In the genomic region with DNA sequence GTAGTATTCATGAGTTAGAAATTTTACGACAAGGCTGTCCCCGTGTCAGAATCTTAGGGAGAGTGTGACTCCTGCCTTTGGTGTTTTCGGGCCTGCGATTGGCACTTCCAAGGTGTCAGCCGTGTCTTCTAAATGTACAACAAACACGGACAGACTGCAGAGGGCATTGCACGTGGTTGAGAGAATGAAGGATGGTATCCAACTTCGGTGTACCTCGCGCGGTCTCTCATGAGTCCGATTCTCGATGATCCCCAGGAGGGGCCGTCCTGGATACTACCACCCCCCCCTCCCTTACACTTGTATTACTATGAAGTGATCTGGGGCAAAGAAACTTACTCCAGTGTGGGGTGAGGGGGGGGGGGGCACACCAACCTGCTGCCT, we compare ENCODE assay signal across 8 mouse cellular contexts. TPM values are rescaled to one million over a fixed set of nuclear protein-coding genes. Genes with fewer than 3 reads are reported as not detected.
A peak's percentile ranks its signal among the peaks of the same experiment; 100 is the strongest.
DNase-seq lines count a peak whose midpoint lies in the region; ATAC-seq lines count a peak whose summit lies in the region.

No protein-coding gene starts in this region.

- DNase-seq in adrenal gland, postnatal 14 days: peak; percentile 24
- DNase-seq in adrenal gland, adult 8-10 months: no peak
- DNase-seq in 3134 (ENCODE audit: extremely low read depth, insufficient read length, low spot score): peak; percentile 47
- peak; percentile 34 to 40 for DNase-seq in cerebellum, postnatal 14 days
- peak; percentile 27 for DNase-seq in hindbrain, embryonic 10.5 days (ENCODE audit: low spot score)
- no peak for DNase-seq in right cerebral cortex, postnatal 10 days (ENCODE audit: low spot score in 2 of 2)

- H3K27ac ChIP-seq in hindbrain, embryonic 10.5 days: peak overlapping the region; percentile 91
- peak overlapping the region; percentile 90 for H3K27ac ChIP-seq in liver, embryonic 12.5 days
- peak overlapping the region; percentile 77 for H3K27ac ChIP-seq in stomach, embryonic 15.5 days

- no peaks in the 10 kb centered on the region for H3K9me3 ChIP-seq in hindbrain, embryonic 10.5 days
- H3K9me3 ChIP-seq in liver, embryonic 12.5 days (replicated peaks): no peaks in the 10 kb centered on the region
- no peaks in the 10 kb centered on the region for H3K9me3 ChIP-seq in stomach, embryonic 15.5 days

- peaks cover 21% of the 10 kb centered on the region for H3K36me3 ChIP-seq in hindbrain, embryonic 10.5 days
- peaks cover 44% of the 10 kb centered on the region for H3K36me3 ChIP-seq in liver, embryonic 12.5 days
- H3K36me3 ChIP-seq in stomach, embryonic 15.5 days: no peaks in the 10 kb centered on the region; the same call in 1 of the 2 replicates

- H3K4me2 ChIP-seq in liver, embryonic 12.5 days: peak overlapping the region; percentile 95
- peak overlapping the region; percentile 92 for H3K4me2 ChIP-seq in stomach, embryonic 15.5 days

- H3K4me1 ChIP-seq in hindbrain, embryonic 10.5 days (replicated peaks): peaks cover 21% of the 10 kb centered on the region
- H3K4me1 ChIP-seq in liver, embryonic 12.5 days: peaks cover 56% of the 10 kb centered on the region
- 0 out of 2 replicates have a peak, but pooled peaks cover 2% of the 10 kb centered on the region for H3K4me1 ChIP-seq in stomach, embryonic 15.5 days

- peak overlapping the region; percentile 62 for H3K4me3 ChIP-seq in hindbrain, embryonic 10.5 days
- peak overlapping the region; percentile 86 for H3K4me3 ChIP-seq in liver, embryonic 12.5 days
- peak overlapping the region; percentile 76 for H3K4me3 ChIP-seq in stomach, embryonic 15.5 days (replicated peaks)

- H3K9ac ChIP-seq in liver, embryonic 12.5 days: peak overlapping the region; percentile 92
- H3K9ac ChIP-seq in stomach, embryonic 15.5 days: peak overlapping the region; percentile 88

- ATAC-seq in liver, embryonic 12.5 days: 0 out of 2 replicates have a peak, but pooled peaks have one; percentile 2
- ATAC-seq in stomach, embryonic 15.5 days (ENCODE audit: insufficient read depth, low FRiP score, low read depth): peak; percentile 11; the same call in 1 of the 2 replicates

- WGBS in hindbrain, embryonic 10.5 days: 11% methylated on average over 14 of the region's 14 CpGs
- 5% methylated on average over 14 of the region's 14 CpGs for WGBS in liver, embryonic 12.5 days (ENCODE audit: insufficient replicate concordance)
- under 1% methylated on average over 14 of the region's 14 CpGs for WGBS in stomach, embryonic 15.5 days

- H3K27me3 ChIP-seq in hindbrain, embryonic 10.5 days (ENCODE audit: insufficient read depth, poor library complexity, severe bottlenecking): no peaks in the 10 kb centered on the region
- no peaks in the 10 kb centered on the region for H3K27me3 ChIP-seq in liver, embryonic 12.5 days (replicated peaks)
- no peaks in the 10 kb centered on the region for H3K27me3 ChIP-seq in stomach, embryonic 15.5 days (replicated peaks)

RNA-seq across cellular contexts. Expression of gene Bag2, which starts 0.6 kb away (rescaled TPM):
- 17.8 and 18.7 TPM in 2 replicates for total RNA-seq in adrenal gland, postnatal 14 days (2021)
- 10 to 100 TPM; 13.0 to 17.2 (median 14.7) TPM for total RNA-seq in adrenal gland, adult 8-10 months (2022)
- 40.7 and 48.6 TPM in 2 replicates for polyA plus RNA-seq in hindbrain, embryonic 10.5 days (2016; fragmentation: Nextera tagmentation; extraction: Ambion mirVana)
- polyA plus RNA-seq in liver, embryonic 12.5 days (2016; fragmentation: Nextera tagmentation; extraction: Ambion mirVana): 75.9 and 87.7 TPM in 2 replicates
- polyA plus RNA-seq in stomach, embryonic 15.5 days (2015; fragmentation: Nextera tagmentation; extraction: Ambion mirVana): 64.5 and 71.5 TPM in 2 replicates

RNA-seq across cellular contexts. Expression of gene Rab23, which starts 37.3 kb away (rescaled TPM):
- 12.0 and 15.2 TPM in 2 replicates for total RNA-seq in adrenal gland, postnatal 14 days (2021)
- total RNA-seq in adrenal gland, adult 8-10 months (2022): 10 to 100 TPM; 14.0 to 16.8 (median 15.0) TPM
- polyA plus RNA-seq in hindbrain, embryonic 10.5 days (2016; fragmentation: Nextera tagmentation; extraction: Ambion mirVana): 23.6 and 33.3 TPM in 2 replicates
- 8.4 and 8.9 TPM in 2 replicates for polyA plus RNA-seq in liver, embryonic 12.5 days (2016; fragmentation: Nextera tagmentation; extraction: Ambion mirVana)
- 24.1 and 26.8 TPM in 2 replicates for polyA plus RNA-seq in stomach, embryonic 15.5 days (2015; fragmentation: Nextera tagmentation; extraction: Ambion mirVana)

RNA-seq across cellular contexts. Expression of gene Zfp451, which starts 57.4 kb away (rescaled TPM):
- 31.6 and 33.2 TPM in 2 replicates for total RNA-seq in adrenal gland, postnatal 14 days (2021)
- 10 to 100 TPM; 32.4 to 49.6 (median 40.3) TPM for total RNA-seq in adrenal gland, adult 8-10 months (2022)
- polyA plus RNA-seq in hindbrain, embryonic 10.5 days (2016; fragmentation: Nextera tagmentation; extraction: Ambion mirVana): 29.2 and 30.0 TPM in 2 replicates
- 12.6 and 13.2 TPM in 2 replicates for polyA plus RNA-seq in liver, embryonic 12.5 days (2016; fragmentation: Nextera tagmentation; extraction: Ambion mirVana)
- 20.2 and 21.0 TPM in 2 replicates for polyA plus RNA-seq in stomach, embryonic 15.5 days (2015; fragmentation: Nextera tagmentation; extraction: Ambion mirVana)

Comparison
In these comparisons a context has a peak if more than half of its experiments do, and no peak if none do; other contexts are left out.
1. DNase-seq: peak in adrenal gland, postnatal 14 days (single experiment), 3134 (single experiment), cerebellum, postnatal 14 days (2 of 2) and hindbrain, embryonic 10.5 days (single experiment); none in adrenal gland, adult 8-10 months (single experiment) and right cerebral cortex, postnatal 10 days (0 of 2).
2. Peak in every context shown above with its lines, with median percentiles within 50 percentile points of each other: H3K27ac ChIP-seq and H3K4me3 ChIP-seq.